Mouse (Mus musculus) cerebellum, adult 2 months (tissue): ENCODE data around the gene Dpy30. TPM values are rescaled to one million over a fixed set of nuclear protein-coding genes. Genes with fewer than 3 reads are reported as not detected.

Experiments
- DNase-seq, 2 experiments: peaks; one replicate each; pipeline ENCODE4 v3.0.0; 2021
- H3K27ac ChIP-seq: fragments of 200-500 bp; 2 replicates; pipeline ENCODE4 v1.5.1; 2012; ENCODE audit warnings: low read length, control low read depth, inconsistent platforms; ENCODE audit not compliant: insufficient read depth
- H3K27me3 ChIP-seq: fragments of 200-500 bp; 2 replicates; pipeline ENCODE4 v1.6.1; 2012; ENCODE audit warnings: inconsistent platforms, mild to moderate bottlenecking, low read length, moderate library complexity; ENCODE audit not compliant: control insufficient read depth, insufficient read depth
- H3K4me1 ChIP-seq: fragments of 200-500 bp; 2 replicates; pipeline ENCODE4 v1.6.1; 2011; ENCODE audit warnings: low read length; ENCODE audit not compliant: control insufficient read depth, insufficient read depth
- H3K4me3 ChIP-seq: fragments of 200-500 bp; replicated peaks from 2 replicates; pipeline ENCODE3; 2011; ENCODE audit warnings: mild to moderate bottlenecking, low read depth, low read length, control low read depth; ENCODE audit not compliant: insufficient read depth
- CTCF ChIP-seq: fragments of 200-500 bp; IDR thresholded peaks from 2 replicates; pipeline ENCODE4 v1.5.1; 2011; ENCODE audit warnings: low read depth, mild to moderate bottlenecking, control low read depth, low read length, moderate library complexity, borderline replicate concordance; ENCODE audit not compliant: insufficient read depth
- POLR2A ChIP-seq: fragments of 200-500 bp; IDR thresholded peaks from 2 replicates; pipeline ENCODE4 v1.6.1; 2011; ENCODE audit warnings: low read length, control low read depth, borderline replicate concordance; ENCODE audit not compliant: insufficient read depth
- WGBS: fragments of 180-500 bp; shearing (Covaris S2); methylation state at CpG from one replicate; pipeline ENCODE4 v1.1.7; 2018; 5-methylcytosine and 5-hydroxymethylcytosine counted together
- polyA plus RNA-seq: library from polyadenylated mRNA; depleted of rRNA; stranded (reverse); fragments of >200 nt; gene quantifications from 2 replicates; pipeline ENCODE4 v1.2.3, GENCODE M21; 2012

Dpy30 gene
- polyA plus RNA-seq, 1 experiment, result 91.6 TPM

- H3K4me1 ChIP-seq, result no peaks in the 10 kb centered on the region; the same call in none of the 2 replicates
- no peak overlapping the region for H3K4me3 ChIP-seq
- no peak for DNase-seq
- TF ChIP-seq CTCF, result no peak
- TF ChIP-seq POLR2A, result no peak
- no peak overlapping the region for H3K27ac ChIP-seq
- H3K27me3 ChIP-seq, result no peaks in the 10 kb centered on the region
Observed at GRCm38 (mm10) chr17:74290869-74291268, 32.9 kb downstream of the Dpy30 start.

GRCm38 (mm10) chr17:74290198-74290597, 33.5 kb downstream of the Dpy30 start:
- WGBS, result 89% methylated on average over 3 of the region's 3 CpGs
- no peak overlapping the region for H3K27ac ChIP-seq
- no peaks in the 10 kb centered on the region; the same call in none of the 2 replicates for H3K4me1 ChIP-seq
- TF ChIP-seq POLR2A (no peak), CTCF (no peak)
- no peaks in the 10 kb centered on the region for H3K27me3 ChIP-seq
- no peak for DNase-seq
- no peak overlapping the region for H3K4me3 ChIP-seq

- H3K27me3 ChIP-seq, result no peaks in the 10 kb centered on the region
- H3K4me3 ChIP-seq, result no peak overlapping the region
- no peak overlapping the region for H3K27ac ChIP-seq
- no peak for TF ChIP-seq CTCF
- no peak for TF ChIP-seq POLR2A
- WGBS, result 94% methylated on average over 2 of the region's 2 CpGs
- H3K4me1 ChIP-seq, result peaks cover 3% of the 10 kb centered on the region
- no peak for DNase-seq
Observed at GRCm38 (mm10) chr17:74288626-74289025, 35.1 kb downstream of the Dpy30 start.

GRCm38 (mm10) chr17:74286140-74286730, 37.5 kb downstream of the Dpy30 start:
- Histone ChIP-seq H3K27ac (no peak overlapping the region), H3K4me3 (no peak overlapping the region), H3K4me1 (peaks cover 3% of the 10 kb centered on the region), H3K27me3 (no peaks in the 10 kb centered on the region)
- WGBS, result 71% methylated on average over 4 of the region's 4 CpGs
- TF ChIP-seq CTCF (no peak), POLR2A (no peak)
- DNase-seq, result no peak

- WGBS, result 88% methylated on average over 2 of the region's 2 CpGs
- Histone ChIP-seq H3K4me1 (peaks cover 3% of the 10 kb centered on the region), H3K4me3 (no peak overlapping the region), H3K27me3 (no peaks in the 10 kb centered on the region), H3K27ac (no peak overlapping the region)
- TF ChIP-seq CTCF (no peak), POLR2A (no peak)
- no peak for DNase-seq
Observed at GRCm38 (mm10) chr17:74285730-74286129, 38.0 kb downstream of the Dpy30 start.

GRCm38 (mm10) chr17:74284397-74285115, 39.2 kb downstream of the Dpy30 start:
- H3K4me1 ChIP-seq, result peaks cover 4% of the 10 kb centered on the region
- DNase-seq, result peak in 1 of 2 experiments; percentile 14
- no peak overlapping the region for H3K27ac ChIP-seq
- WGBS, result 50% methylated on average over 2 of the region's 2 CpGs
- no peaks in the 10 kb centered on the region for H3K27me3 ChIP-seq
- H3K4me3 ChIP-seq, result no peak overlapping the region
- TF ChIP-seq POLR2A, result no peak
- no peak for TF ChIP-seq CTCF

- Histone ChIP-seq H3K4me1 (peaks cover 8% of the 10 kb centered on the region), H3K27ac (no peak overlapping the region), H3K27me3 (no peaks in the 10 kb centered on the region), H3K4me3 (no peak overlapping the region)
- TF ChIP-seq POLR2A (no peak), CTCF (no peak)
- 54% methylated on average over 3 of the region's 3 CpGs for WGBS
- DNase-seq, result no peak
Observed at GRCm38 (mm10) chr17:74282024-74282423, 41.7 kb downstream of the Dpy30 start.
